Mouse (Mus musculus) C2C12 (cell line): ENCODE results near the gene Dhx58.

Experiments
- CEBPB ChIP-seq: IDR thresholded peaks from one replicate; pipeline ENCODE4 v1.6.1; 2011; ENCODE audit warnings: low read depth, mild to moderate bottlenecking, control low read depth, moderate library complexity
- CTCF ChIP-seq: IDR thresholded peaks from one replicate; pipeline ENCODE4 v1.5.1; 2011; ENCODE audit not compliant: control insufficient read depth, insufficient read depth, insufficient read length
- FOSL1 ChIP-seq: IDR thresholded peaks from one replicate; pipeline ENCODE4 v1.8.0; 2011; ENCODE audit warnings: mild to moderate bottlenecking, low read length; ENCODE audit not compliant: poor library complexity, insufficient read depth, severe bottlenecking
- MAX ChIP-seq: IDR thresholded peaks from one replicate; pipeline ENCODE4 v1.6.1; 2011; ENCODE audit warnings: mild to moderate bottlenecking, control low read depth
- MYOD1 ChIP-seq: IDR thresholded peaks from one replicate; pipeline ENCODE4 v1.6.1; 2011; ENCODE audit warnings: low read depth; ENCODE audit not compliant: control insufficient read depth, insufficient read length
- MYOG ChIP-seq: IDR thresholded peaks from one replicate; pipeline ENCODE4 v1.6.1; 2011; ENCODE audit not compliant: control insufficient read depth, insufficient read length; ENCODE audit errors: extremely low read depth
- USF1 ChIP-seq: IDR thresholded peaks from one replicate; pipeline ENCODE4 v1.6.1; 2011; ENCODE audit warnings: low read depth, mild to moderate bottlenecking, control low read depth, moderate library complexity

- no peak for TF ChIP-seq CTCF
- TF ChIP-seq USF1: no peak
- no peak for TF ChIP-seq MAX
- no peak for TF ChIP-seq CEBPB
- no peak for TF ChIP-seq MYOG
- no peak for TF ChIP-seq MYOD1
- no peak for TF ChIP-seq FOSL1
These were observed 9.1 kb upstream of the Dhx58 start for GRCm38 (mm10) chr11:100713174-100713573.
